18 mouse cellular contexts compared by ENCODE assay signal in genomic region chr9:118793151-118793785, GRCm38 (mm10).
"Had no signal": no experiment of that assay in that cellular context is flagged by ENCODE, and none has a peak within 500 bp of the region (broad histone marks: within the 10 kb centered on the region; RNA-seq: fewer than 3 reads in every experiment).

No protein-coding gene starts in this region.

- H3K27me3 ChIP-seq: lung, embryonic 15.5 days; midbrain, embryonic 12.5 days; neural tube, embryonic 12.5 days; stomach, embryonic 15.5 days had no signal

- H3K36me3 ChIP-seq: lung, embryonic 15.5 days; midbrain, embryonic 12.5 days; neural tube, embryonic 12.5 days; stomach, embryonic 15.5 days had no signal

- H3K27ac ChIP-seq: lung, embryonic 15.5 days; macrophage; midbrain, embryonic 12.5 days; neural tube, embryonic 12.5 days; stomach, embryonic 15.5 days; stomach, postnatal 0 days had no signal

- H3K9me3 ChIP-seq: lung, embryonic 15.5 days; megakaryocyte, embryonic 14.5 days; midbrain, embryonic 12.5 days; neural tube, embryonic 12.5 days; stomach, embryonic 15.5 days had no signal

- H3K4me1 ChIP-seq: megakaryocyte, embryonic 14.5 days had no signal

- H3K4me3 ChIP-seq: lung, embryonic 15.5 days; megakaryocyte, embryonic 14.5 days; midbrain, embryonic 12.5 days; neural tube, embryonic 12.5 days; stomach, embryonic 15.5 days had no signal

- H3K9ac ChIP-seq: liver, postnatal 0 days; lung, embryonic 15.5 days; midbrain, embryonic 12.5 days; neural tube, embryonic 12.5 days; stomach, embryonic 15.5 days had no signal

- DNase-seq: liver, postnatal 0 days; lung, adult 2 months; lung, postnatal 14 days; lung, postnatal 36 days; midbrain, embryonic 14.5 days; right cerebral cortex, postnatal 25 days; right cerebral cortex, postnatal 4 days; spleen, adult 18-20 months; thymus, adult 2 months; thymus, postnatal 25 days; thymus, postnatal 4 days had no signal
